ENCODE assay signal across 8 mouse cellular contexts in genomic region chr13:34652016-34652352, GRCm38 (mm10). TPM values are rescaled to one million over a fixed set of nuclear protein-coding genes. Genes with fewer than 3 reads are reported as not detected.
DNase-seq lines count a peak whose midpoint lies in the region; ATAC-seq and TF ChIP-seq lines count a peak whose summit lies in the region.

No protein-coding gene starts in this region.

- peaks cover 55% of the 10 kb centered on the region for H3K79me2 ChIP-seq in C2C12 (ENCODE audit: control insufficient read depth, insufficient read depth)

- peaks cover 55% of the 10 kb centered on the region for H3K4me1 ChIP-seq in heart, embryonic 13.5 days
- H3K4me1 ChIP-seq in forebrain, embryonic 10.5 days: peaks cover 37% of the 10 kb centered on the region
- H3K4me1 ChIP-seq in stomach, embryonic 15.5 days: peaks cover 15% of the 10 kb centered on the region; the same call in 1 of the 2 replicates

- H3K9me3 ChIP-seq in heart, embryonic 13.5 days: no peaks in the 10 kb centered on the region
- no peaks in the 10 kb centered on the region for H3K9me3 ChIP-seq in forebrain, embryonic 10.5 days
- H3K9me3 ChIP-seq in stomach, embryonic 15.5 days: no peaks in the 10 kb centered on the region

- peak overlapping the region; percentile 90 for H3K9ac ChIP-seq in heart, embryonic 13.5 days
- peak overlapping the region; percentile 50 for H3K9ac ChIP-seq in stomach, embryonic 15.5 days

- 1% methylated on average over 35 of the region's 35 CpGs for WGBS in heart, embryonic 13.5 days
- under 1% methylated on average over 35 of the region's 35 CpGs for WGBS in forebrain, embryonic 10.5 days
- under 1% methylated on average over 35 of the region's 35 CpGs for WGBS in stomach, embryonic 15.5 days

- H3K27ac ChIP-seq in heart, embryonic 13.5 days (replicated peaks): peak overlapping the region; percentile 85
- peak overlapping the region; percentile 87 for H3K27ac ChIP-seq in forebrain, embryonic 10.5 days
- peak overlapping the region; percentile 79 for H3K27ac ChIP-seq in stomach, embryonic 15.5 days

- peaks cover 48% of the 10 kb centered on the region for H3K79me3 ChIP-seq in C2C12 (ENCODE audit: low read depth)

- H3ac ChIP-seq in C2C12 (ENCODE audit: control insufficient read depth, insufficient read length, low read depth): peak overlapping the region; percentile 77

- peak overlapping the region; percentile 95 for H3K4me2 ChIP-seq in heart, embryonic 13.5 days
- H3K4me2 ChIP-seq in stomach, embryonic 15.5 days: peak overlapping the region; percentile 91

- peak overlapping the region; percentile 83 for H3K4me3 ChIP-seq in heart, embryonic 13.5 days
- H3K4me3 ChIP-seq in C2C12 (ENCODE audit: insufficient read depth, poor library complexity, severe bottlenecking): peak overlapping the region; percentile 72
- peak overlapping the region; percentile 66 for H3K4me3 ChIP-seq in forebrain, embryonic 10.5 days
- peak overlapping the region; percentile 63 for H3K4me3 ChIP-seq in stomach, embryonic 15.5 days (replicated peaks)

- H3K36me3 ChIP-seq in heart, embryonic 13.5 days: no peaks in the 10 kb centered on the region
- H3K36me3 ChIP-seq in C2C12 (ENCODE audit: control insufficient read depth, insufficient read depth): peaks cover 14% of the 10 kb centered on the region
- H3K36me3 ChIP-seq in forebrain, embryonic 10.5 days (replicated peaks): no peaks in the 10 kb centered on the region
- H3K36me3 ChIP-seq in stomach, embryonic 15.5 days: no peaks in the 10 kb centered on the region

- DNase-seq in heart, postnatal 36 days: no peak
- DNase-seq in forebrain, embryonic 10.5 days (ENCODE audit: extremely low spot score, low spot score): peak; percentile 55
- DNase-seq in liver: peak; percentile 12
- no peak for DNase-seq in left cerebral cortex, adult 9 months (ENCODE audit: low spot score in 2 of 2)

- intact Hi-C loops in heart, postnatal 36 days (cut with DNase I): loop anchor here (2.0 to 5.0 kb wide), 2 partner anchors 57 to 75 kb away; no protein-coding TSS in a partner anchor

- TF ChIP-seq CTCF in C2C12 (IDR thresholded peaks at IDR 0.05; ENCODE audit: control insufficient read depth, insufficient read depth, insufficient read length): no peak

- H3K27me3 ChIP-seq in heart, embryonic 13.5 days (replicated peaks): peaks cover 20% of the 10 kb centered on the region; the same call in 1 of the 2 replicates
- H3K27me3 ChIP-seq in C2C12 (ENCODE audit: control insufficient read depth, insufficient read depth, insufficient read length): no peaks in the 10 kb centered on the region
- peaks cover 89% of the 10 kb centered on the region for H3K27me3 ChIP-seq in forebrain, embryonic 10.5 days (ENCODE audit: poor library complexity, severe bottlenecking)
- H3K27me3 ChIP-seq in stomach, embryonic 15.5 days (replicated peaks): peaks cover 4% of the 10 kb centered on the region; the same call in 1 of the 2 replicates

- no peak for ATAC-seq in heart, embryonic 13.5 days (ENCODE audit: extremely low read depth, insufficient number of reproducible peaks, low FRiP score, low TSS enrichment)
- ATAC-seq in stomach, embryonic 15.5 days (ENCODE audit: insufficient read depth, low FRiP score, low read depth): no peak
- ATAC-seq in activated CD4-positive, CD25-positive, alpha-beta regulatory T cell, adult 4 months: no peak

TF ChIP-seq in C2C12, 6 proteins besides CTCF, POLR2A, EP300 and RAD21:
- TF ChIP-seq MAX (IDR thresholded peaks at IDR 0.05): no peak
- TF ChIP-seq MYOG (IDR thresholded peaks at IDR 0.05; ENCODE audit: control insufficient read depth, extremely low read depth, insufficient read length): no peak
- TF ChIP-seq MYOD1 (IDR thresholded peaks at IDR 0.05; ENCODE audit: control insufficient read depth, insufficient read length, low read depth): no peak
- no peak for TF ChIP-seq CEBPB (IDR thresholded peaks at IDR 0.05; ENCODE audit: low read depth)
- TF ChIP-seq USF1 (IDR thresholded peaks at IDR 0.05; ENCODE audit: low read depth): no peak

RNA-seq across cellular contexts. Expression of gene Pxdc1, which starts 1.3 kb away (rescaled TPM):
- 14.6 and 21.4 TPM in 2 replicates for polyA plus RNA-seq in heart, embryonic 13.5 days (2015; fragmentation: Nextera tagmentation; extraction: Ambion mirVana)
- total RNA-seq in heart, postnatal 36 days (2021): 10 to 100 TPM; 13.6 to 15.1 TPM
- polyA plus RNA-seq in C2C12 (2012; fragmentation: generic; extraction: Trizol): 29.7 TPM
- 4.0 and 5.6 TPM in 2 replicates for polyA plus RNA-seq in forebrain, embryonic 10.5 days (2016; fragmentation: Nextera tagmentation; extraction: Ambion mirVana)
- 10.7 and 10.8 TPM in 2 replicates for polyA plus RNA-seq in stomach, embryonic 15.5 days (2015; fragmentation: Nextera tagmentation; extraction: Ambion mirVana)
- under 1 TPM; 0.58 to 0.93 TPM for polyA plus RNA-seq in activated CD4-positive, CD25-positive, alpha-beta regulatory T cell, adult 4 months (2017; shearing (Covaris generic))

Comparison
In these comparisons a context has a peak if more than half of its experiments do, and no peak if none do; other contexts are left out.
1. DNase-seq: peak in forebrain, embryonic 10.5 days (single experiment) and liver (single experiment); none in heart, postnatal 36 days (0 of 2) and left cerebral cortex, adult 9 months (0 of 2).
2. Peak in every context shown above with its lines, with median percentiles within 50 percentile points of each other: H3K27ac ChIP-seq and H3K4me3 ChIP-seq.